Mouse (Mus musculus): Measurements from ENCODE around the gene Tapbp. TPM values are rescaled to one million over a fixed set of nuclear protein-coding genes. Genes with fewer than 3 reads are reported as not detected.
"Not testable (repeated sequence)": the region's sequence is repeated elsewhere in the genome, so short reads cannot be mapped to it uniquely, and the experiment has no call there.

Gene Tapbp
- polyA plus RNA-seq, 1 experiment from 2014 or later: 44.3 TPM

- peak; percentile 68 for ATAC-seq (replicated peaks; ENCODE audit: insufficient number of reproducible peaks, insufficient read depth, low FRiP score, low read depth)
- H3K9ac ChIP-seq: peak within 1 kb of the TSS; percentile 73
- peaks cover 27% of the 10 kb centered on the region for H3K36me3 ChIP-seq
- H3K27ac ChIP-seq: peak within 1 kb of the TSS; percentile 89
- H3K4me2 ChIP-seq: peak within 1 kb of the TSS; percentile 97
- peak within 1 kb of the TSS; percentile 61 for H3K4me3 ChIP-seq
- no peaks in the 10 kb centered on the region for H3K9me3 ChIP-seq (replicated peaks)
- WGBS: 1% methylated on average over 45 of the region's 45 CpGs
- H3K4me1 ChIP-seq (replicated peaks): peaks cover 53% of the 10 kb centered on the region
- no peaks in the 10 kb centered on the region for H3K27me3 ChIP-seq
Measured at GRCm38 (mm10) chr17:33951021-33951946, 35.6 kb downstream of the Tapbp start, which contains the start of gene B3galt4. Gene B3galt4, minus strand, starts transcription at chr17:33951488.

DNA sequence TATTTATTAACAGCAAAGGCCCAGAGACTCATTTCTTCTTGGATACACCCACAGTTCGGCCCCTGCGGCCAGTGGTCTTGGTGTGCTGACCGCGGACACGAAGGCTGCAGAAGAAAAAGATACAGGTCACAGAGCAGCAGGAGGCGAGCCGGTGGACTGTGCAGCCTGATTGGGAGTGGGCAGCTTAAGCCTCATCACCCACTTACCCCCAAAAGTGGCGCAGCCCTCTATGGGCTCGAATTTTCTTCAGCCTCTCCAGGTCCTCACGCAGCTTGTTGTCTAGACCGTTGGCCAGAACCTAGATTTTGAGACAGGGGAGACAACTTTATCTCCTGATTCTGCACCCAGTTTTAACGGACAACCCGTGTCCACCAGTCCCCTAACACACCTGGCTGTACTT lies 36.3 kb downstream of the Tapbp start:
- 82% methylated on average over 13 of the region's 13 CpGs for WGBS
- H3K4me3 ChIP-seq: peak overlapping the region; percentile 61
- ATAC-seq (replicated peaks; ENCODE audit: insufficient number of reproducible peaks, insufficient read depth, low FRiP score, low read depth); H3K9ac ChIP-seq; H3K27me3 ChIP-seq; H3K9me3 ChIP-seq (replicated peaks); H3K27ac ChIP-seq: not testable (repeated sequence)
- peaks cover 58% of the 10 kb centered on the region for H3K4me1 ChIP-seq (replicated peaks)
- H3K36me3 ChIP-seq: peaks cover 25% of the 10 kb centered on the region
- H3K4me2 ChIP-seq: peak overlapping the region; percentile 97

DNA sequence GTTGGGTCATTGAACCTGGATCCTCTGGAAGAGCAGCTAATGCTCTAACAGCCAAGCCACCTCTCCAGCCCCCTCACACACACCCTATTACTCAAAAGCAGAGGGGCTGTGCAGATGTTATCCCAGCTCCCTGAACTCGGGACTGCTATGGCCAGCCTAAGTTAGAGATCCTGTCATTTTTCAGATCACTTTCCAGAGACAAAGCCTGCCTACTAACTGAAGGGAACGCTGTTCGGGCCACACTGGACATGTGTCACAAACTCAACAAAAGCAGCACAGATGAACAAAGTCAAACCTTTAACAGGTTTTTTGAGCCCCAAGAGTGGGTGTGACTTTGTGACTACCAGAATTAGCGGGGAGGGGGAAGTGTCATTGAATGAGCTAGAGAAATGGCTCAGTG lies 37.2 kb downstream of the Tapbp start:
- H3K4me2 ChIP-seq: 0 out of 2 replicates have a peak overlapping the region, but pooled peaks have one; percentile 2
- no peak overlapping the region for H3K27ac ChIP-seq
- peaks cover 58% of the 10 kb centered on the region for H3K4me1 ChIP-seq (replicated peaks)
- H3K27me3 ChIP-seq: no peaks in the 10 kb centered on the region
- no peak overlapping the region for H3K9ac ChIP-seq
- WGBS: 81% methylated on average over 4 of the region's 4 CpGs
- no peaks in the 10 kb centered on the region for H3K9me3 ChIP-seq (replicated peaks)
- H3K36me3 ChIP-seq: peaks cover 25% of the 10 kb centered on the region
- H3K4me3 ChIP-seq: no peak overlapping the region
- no peak for ATAC-seq (replicated peaks; ENCODE audit: insufficient number of reproducible peaks, insufficient read depth, low FRiP score, low read depth)

DNA sequence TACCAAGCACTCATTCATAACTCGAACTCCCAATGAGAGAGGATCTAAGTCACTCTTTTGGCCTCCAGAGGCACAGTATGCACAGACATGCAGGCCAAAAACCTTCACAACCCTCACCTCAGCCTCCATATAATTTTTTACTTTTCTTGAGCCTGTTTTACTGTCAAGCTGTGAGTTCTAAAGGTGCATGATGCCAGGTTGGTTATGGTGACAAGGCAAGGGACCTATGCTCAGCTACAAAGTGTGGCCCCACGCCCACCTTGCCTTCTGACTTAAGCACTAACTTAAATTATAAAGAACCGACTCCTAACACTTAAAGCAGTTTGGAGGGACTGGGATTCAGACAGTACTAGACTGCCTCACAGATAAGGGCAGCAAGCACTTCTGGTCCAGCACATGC lies 37.6 kb downstream of the Tapbp start:
- Histone ChIP-seq H3K4me3 (no peak overlapping the region), H3K27me3 (no peaks in the 10 kb centered on the region), H3K9ac (no peak overlapping the region), H3K36me3 (peaks cover 25% of the 10 kb centered on the region), H3K9me3 (replicated peaks) (no peaks in the 10 kb centered on the region), H3K4me1 (replicated peaks) (peaks cover 58% of the 10 kb centered on the region), H3K27ac (no peak overlapping the region), H3K4me2 (peak overlapping the region; percentile 72; the same call in 1 of the 2 replicates)
- WGBS: 79% methylated on average over 3 of the region's 3 CpGs
- no peak for ATAC-seq (replicated peaks; ENCODE audit: insufficient number of reproducible peaks, insufficient read depth, low FRiP score, low read depth)

DNA sequence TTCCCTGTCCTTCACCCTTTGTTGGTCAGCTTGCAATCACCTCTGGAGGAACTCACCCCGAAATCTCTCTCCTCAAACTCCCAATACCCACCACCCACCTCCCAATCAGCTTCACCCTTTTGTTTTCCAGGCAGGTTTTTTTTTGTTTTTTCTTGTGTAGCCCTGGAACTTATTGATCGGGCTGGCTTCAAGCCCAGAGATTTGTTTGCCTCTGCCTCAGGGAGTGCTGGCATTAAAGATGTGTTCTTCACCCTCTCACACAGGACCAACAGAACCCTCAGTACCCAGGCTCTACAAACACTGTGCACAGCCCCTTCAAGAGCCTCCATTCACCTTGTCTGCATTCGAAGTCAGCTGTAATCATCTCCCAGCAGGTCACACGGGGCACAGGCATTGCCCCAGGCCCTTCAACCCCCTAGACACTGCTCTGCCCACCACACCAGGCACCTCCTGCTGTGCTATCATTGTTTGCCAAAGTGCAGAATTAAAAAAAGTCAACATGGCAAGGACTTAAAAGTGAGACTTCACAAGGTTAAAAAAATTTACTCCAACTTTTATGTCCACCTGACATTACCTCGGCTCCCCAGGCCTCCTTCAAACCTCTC lies 38.4 kb downstream of the Tapbp start:
- peak overlapping the region; percentile 72 for H3K4me2 ChIP-seq
- H3K9me3 ChIP-seq (replicated peaks): no peaks in the 10 kb centered on the region
- peak overlapping the region; percentile 91 for H3K9ac ChIP-seq
- H3K36me3 ChIP-seq: peaks cover 31% of the 10 kb centered on the region
- H3K4me3 ChIP-seq: peak overlapping the region; percentile 84
- peak overlapping the region; percentile 86; the same call in 1 of the 2 replicates for H3K27ac ChIP-seq
- H3K4me1 ChIP-seq (replicated peaks): peaks cover 58% of the 10 kb centered on the region
- ATAC-seq (replicated peaks; ENCODE audit: insufficient number of reproducible peaks, insufficient read depth, low FRiP score, low read depth): no peak
- whole genome bisulfite sequencing: 36% methylated on average over 5 of the region's 5 CpGs
- no peaks in the 10 kb centered on the region for H3K27me3 ChIP-seq

DNA sequence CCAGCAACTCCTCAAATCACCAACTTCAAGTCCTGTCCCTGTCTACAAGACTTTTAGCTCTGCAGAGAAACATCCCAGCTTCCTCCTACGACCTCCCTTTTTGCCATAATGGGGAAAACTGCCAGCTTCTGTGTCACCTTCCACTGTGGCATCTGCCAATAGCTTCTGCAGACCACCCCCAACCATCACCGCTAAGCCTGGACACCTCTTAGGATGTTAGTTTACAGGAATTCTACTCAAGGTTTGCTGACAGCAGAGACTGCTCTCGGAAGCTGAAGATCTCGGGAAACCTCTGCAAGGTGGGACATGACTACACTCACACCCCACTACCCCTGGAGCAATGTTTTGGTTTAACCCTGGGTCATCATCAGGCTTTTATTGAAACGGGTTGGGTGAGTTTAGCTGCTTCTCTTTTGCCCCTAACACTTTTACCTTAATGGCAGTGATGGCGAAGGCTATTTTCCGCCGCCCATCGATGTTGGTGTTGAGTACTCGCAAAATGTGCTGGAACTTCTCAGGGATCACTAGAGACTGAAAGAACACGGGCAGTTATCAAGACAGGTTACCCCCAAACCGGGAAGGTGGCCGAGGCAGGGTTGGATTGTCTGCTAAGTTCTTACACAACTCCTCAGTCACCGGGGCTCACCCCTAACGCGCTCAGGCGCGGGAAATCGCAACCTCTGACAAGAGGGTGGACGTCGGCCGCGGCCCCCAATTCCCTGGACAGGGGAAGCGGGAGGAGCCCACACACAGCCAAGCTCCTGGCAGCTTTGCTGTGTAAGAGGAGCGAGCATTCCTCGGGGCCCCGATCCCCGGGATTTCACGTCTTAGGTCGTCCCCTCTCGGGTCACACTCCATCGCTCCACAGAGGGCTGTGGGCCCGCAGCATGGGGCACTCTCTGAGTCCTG lies 39.2 kb downstream of the Tapbp start:
- Histone ChIP-seq H3K4me3 (peak overlapping the region; percentile 84), H3K27me3 (no peaks in the 10 kb centered on the region), H3K36me3 (peaks cover 40% of the 10 kb centered on the region), H3K27ac (peak overlapping the region; percentile 86), H3K4me1 (replicated peaks) (peaks cover 52% of the 10 kb centered on the region), H3K9ac (peak overlapping the region; percentile 91), H3K4me2 (peak overlapping the region; percentile 72), H3K9me3 (replicated peaks) (no peaks in the 10 kb centered on the region)
- peak; percentile 25 for ATAC-seq (replicated peaks; ENCODE audit: insufficient number of reproducible peaks, insufficient read depth, low FRiP score, low read depth)
- whole genome bisulfite sequencing: under 1% methylated on average over 33 of the region's 33 CpGs

DNA sequence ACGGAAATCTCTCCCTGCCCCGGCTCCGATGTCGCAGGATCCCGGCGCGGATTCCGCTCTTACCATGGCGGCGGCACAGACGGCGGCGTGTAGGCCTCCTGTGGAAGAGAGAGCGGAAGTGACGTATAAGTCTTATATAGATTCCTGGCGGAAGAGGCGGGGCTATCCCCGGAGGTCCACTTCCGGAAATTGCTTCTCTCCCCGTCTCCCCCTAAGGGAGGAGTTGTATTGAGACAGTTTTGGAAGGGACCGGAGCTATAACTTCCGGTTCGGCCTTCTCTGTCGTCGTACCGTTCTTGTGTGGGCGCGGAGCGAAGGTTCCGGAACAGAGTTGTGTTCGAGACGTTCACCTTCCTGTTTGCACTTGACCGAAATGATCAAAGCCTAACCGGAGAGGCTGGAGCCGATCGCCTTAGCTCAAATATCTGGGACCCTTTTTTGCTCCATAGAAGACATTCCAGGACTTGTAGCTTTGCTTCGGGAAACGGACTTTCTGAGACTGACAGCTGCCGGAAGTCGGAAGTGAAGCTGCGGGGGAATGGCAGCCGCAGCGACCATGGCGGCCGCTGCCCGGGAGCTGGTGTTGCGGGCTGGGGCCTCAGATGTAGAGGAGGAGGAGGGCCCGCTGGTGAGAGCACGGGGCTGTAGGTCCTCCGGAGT lies 40.0 kb downstream of the Tapbp start, which contains the start of the genes Vps52 and Rps18:
TSS of gene Vps52 (plus strand) at position 258 of the 660 bp plus-strand sequence.
TSS of gene Rps18 (minus strand) at position 447 of the 660 bp plus-strand sequence.
- under 1% methylated on average over 50 of the region's 50 CpGs for WGBS
- Histone ChIP-seq H3K4me2 (peak within 1 kb of the TSS; percentile 74), H3K27me3 (no peaks in the 10 kb centered on the region), H3K9ac (peak within 1 kb of the TSS; percentile 91), H3K36me3 (peaks cover 46% of the 10 kb centered on the region), H3K4me1 (replicated peaks) (peaks cover 44% of the 10 kb centered on the region), H3K9me3 (replicated peaks) (no peaks in the 10 kb centered on the region), H3K4me3 (peak within 1 kb of the TSS; percentile 84), H3K27ac (peak within 1 kb of the TSS; percentile 87)
- peak; percentile 88 for ATAC-seq (replicated peaks; ENCODE audit: insufficient number of reproducible peaks, insufficient read depth, low FRiP score, low read depth)

- Histone ChIP-seq H3K9me3 (replicated peaks) (no peaks in the 10 kb centered on the region), H3K4me3 (peak overlapping the region; percentile 84), H3K36me3 (peaks cover 51% of the 10 kb centered on the region), H3K4me2 (peak overlapping the region; percentile 74), H3K27ac (peak overlapping the region; percentile 87), H3K4me1 (replicated peaks) (peaks cover 38% of the 10 kb centered on the region), H3K27me3 (no peaks in the 10 kb centered on the region), H3K9ac (peak overlapping the region; percentile 72)
- ATAC-seq (replicated peaks; ENCODE audit: insufficient number of reproducible peaks, insufficient read depth, low FRiP score, low read depth): no peak
- 6% methylated on average over 10 of the region's 10 CpGs for WGBS
Measured at GRCm38 (mm10) chr17:33956336-33956735, 40.6 kb downstream of the Tapbp start.

- no peaks in the 10 kb centered on the region for H3K27me3 ChIP-seq
- no peak overlapping the region for H3K4me2 ChIP-seq
- no peaks in the 10 kb centered on the region for H3K9me3 ChIP-seq (replicated peaks)
- no peak for ATAC-seq (replicated peaks; ENCODE audit: insufficient number of reproducible peaks, insufficient read depth, low FRiP score, low read depth)
- no peak overlapping the region for H3K27ac ChIP-seq
- H3K9ac ChIP-seq: no peak overlapping the region
- peaks cover 28% of the 10 kb centered on the region for H3K4me1 ChIP-seq (replicated peaks)
- H3K36me3 ChIP-seq: peaks cover 41% of the 10 kb centered on the region
- WGBS: 84% methylated on average over 6 of the region's 6 CpGs
- no peak overlapping the region for H3K4me3 ChIP-seq
Measured at GRCm38 (mm10) chr17:33957493-33957892, 41.8 kb downstream of the Tapbp start.

DNA sequence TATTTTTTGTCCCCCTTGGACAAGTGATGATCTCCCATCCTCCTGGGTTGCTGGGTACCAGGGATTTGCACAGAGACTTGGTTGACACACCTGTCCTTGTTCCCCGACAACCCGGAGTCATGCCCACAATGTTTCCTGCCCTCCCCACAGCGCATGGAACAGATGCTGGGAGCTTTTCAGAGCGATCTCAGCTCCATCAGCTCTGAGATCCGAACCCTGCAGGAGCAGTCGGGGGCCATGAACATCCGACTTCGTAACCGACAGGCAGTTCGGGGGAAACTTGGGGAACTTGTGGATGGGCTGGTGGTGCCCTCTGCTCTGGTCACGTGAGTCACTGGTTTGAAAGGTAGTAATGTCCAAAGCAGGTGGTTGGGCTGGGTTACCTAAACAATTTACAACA lies 42.8 kb downstream of the Tapbp start:
- Histone ChIP-seq H3K4me2 (no peak overlapping the region), H3K27me3 (no peaks in the 10 kb centered on the region), H3K4me1 (replicated peaks) (peaks cover 19% of the 10 kb centered on the region), H3K9ac (no peak overlapping the region), H3K27ac (no peak overlapping the region), H3K36me3 (peaks cover 41% of the 10 kb centered on the region), H3K9me3 (replicated peaks) (no peaks in the 10 kb centered on the region), H3K4me3 (no peak overlapping the region)
- ATAC-seq (replicated peaks; ENCODE audit: insufficient number of reproducible peaks, insufficient read depth, low FRiP score, low read depth): no peak
- WGBS: 93% methylated on average over 11 of the region's 11 CpGs
